Mouse (Mus musculus) embryonic facial prominence, embryonic 10.5 days (tissue): ENCODE measurements around the gene Senp7. TPM values are rescaled to one million over a fixed set of nuclear protein-coding genes. Genes with fewer than 3 reads are reported as not detected.
"Not testable (repeated sequence)": the region's sequence is repeated elsewhere in the genome, so short reads cannot be mapped to it uniquely, and the experiment has no call there.

Experiments used
- DNase-seq: peaks from one replicate; pipeline ENCODE4 v3.0.0-alpha.2; 2017; ENCODE audit warnings: low spot score
- H3K27ac ChIP-seq: fragments of 300-500 bp; sonication (generic); replicated peaks from 2 replicates; pipeline ENCODE4 v1.5.1; 2016; ENCODE audit warnings: mild to moderate bottlenecking
- H3K27me3 ChIP-seq: fragments of 300-500 bp; sonication (generic); replicated peaks from 2 replicates; pipeline ENCODE4 v1.6.1; 2016; ENCODE audit warnings: low read depth, mild to moderate bottlenecking; ENCODE audit not compliant: poor library complexity, severe bottlenecking
- H3K36me3 ChIP-seq: fragments of 300-500 bp; sonication (generic); replicated peaks from 2 replicates; pipeline ENCODE4 v1.6.1; 2016; ENCODE audit warnings: mild to moderate bottlenecking, moderate library complexity
- H3K4me1 ChIP-seq: fragments of 300-500 bp; sonication (generic); 2 replicates; pipeline ENCODE4 v1.6.1; 2016
- H3K4me3 ChIP-seq: fragments of 300-500 bp; sonication (generic); 2 replicates; pipeline ENCODE4 v1.5.1; 2016; ENCODE audit warnings: mild to moderate bottlenecking, moderate library complexity
- H3K9me3 ChIP-seq: fragments of 300-500 bp; sonication (generic); 2 replicates; pipeline ENCODE4 v1.6.1; 2016; ENCODE audit warnings: mild to moderate bottlenecking
- WGBS: fragments of 180-500 bp; shearing (Covaris S2); methylation state at CpG from one replicate; pipeline ENCODE4 v1.1.7; 2016; 5-methylcytosine and 5-hydroxymethylcytosine counted together
- polyA plus RNA-seq: library from polyadenylated mRNA; unstranded; fragments of >200 nt; fragmentation: Nextera tagmentation; extraction: Ambion mirVana; gene quantifications from 2 replicates; pipeline ENCODE4 v1.2.1, GENCODE M21; 2016

The Senp7 gene
- polyA plus RNA-seq, 1 experiment from 2014 or later = 35.3 TPM

GRCm38 (mm10) chr16:56072533-56072932, 24.4 kb downstream of the Senp7 start:
- 82% methylated on average over 6 of the region's 6 CpGs for WGBS
- no peak for DNase-seq
- no peak overlapping the region for H3K4me3 ChIP-seq

GRCm38 (mm10) chr16:56073150-56073549, 25.0 kb downstream of the Senp7 start:
- not testable (repeated sequence) for DNase-seq, H3K27me3 ChIP-seq, H3K36me3 ChIP-seq, H3K27ac ChIP-seq, H3K4me3 ChIP-seq, H3K9me3 ChIP-seq
- WGBS = 89% methylated on average over 6 of the region's 6 CpGs
- peaks cover 11% of the 10 kb centered on the region for H3K4me1 ChIP-seq

More at GRCm38 (mm10) chr16:56072533-56072932, 24.4 kb downstream of the Senp7 start:
- H3K4me1 ChIP-seq = peaks cover 11% of the 10 kb centered on the region
- no peaks in the 10 kb centered on the region for H3K9me3 ChIP-seq
- H3K27me3 ChIP-seq = no peaks in the 10 kb centered on the region
- no peak overlapping the region for H3K27ac ChIP-seq
- no peaks in the 10 kb centered on the region for H3K36me3 ChIP-seq

GRCm38 (mm10) chr16:56074122-56074521, 26.0 kb downstream of the Senp7 start:
- H3K9me3 ChIP-seq = no peaks in the 10 kb centered on the region
- peak overlapping the region; percentile 10; the same call in 1 of the 2 replicates for H3K27ac ChIP-seq
- DNase-seq = no peak
- no peaks in the 10 kb centered on the region for H3K27me3 ChIP-seq
- 89% methylated on average over 1 of the region's 1 CpGs for WGBS
- H3K36me3 ChIP-seq = peaks cover 7% of the 10 kb centered on the region
- peaks cover 11% of the 10 kb centered on the region for H3K4me1 ChIP-seq
- H3K4me3 ChIP-seq = no peak overlapping the region

- Histone ChIP-seq H3K4me1 (peaks cover 11% of the 10 kb centered on the region), H3K27ac (peak overlapping the region; percentile 96), H3K9me3 (no peaks in the 10 kb centered on the region), H3K27me3 (no peaks in the 10 kb centered on the region), H3K4me3 (no peak overlapping the region), H3K36me3 (peaks cover 7% of the 10 kb centered on the region)
- DNase-seq = no peak
- WGBS = 76% methylated on average over 5 of the region's 5 CpGs
Measured at GRCm38 (mm10) chr16:56074565-56074964, 26.4 kb downstream of the Senp7 start.

GRCm38 (mm10) chr16:56075222-56076111, 27.3 kb downstream of the Senp7 start:
- Histone ChIP-seq H3K27ac (peak overlapping the region; percentile 96), H3K9me3 (no peaks in the 10 kb centered on the region), H3K4me1 (peaks cover 11% of the 10 kb centered on the region), H3K4me3 (peak overlapping the region; percentile 85), H3K36me3 (peaks cover 7% of the 10 kb centered on the region), H3K27me3 (no peaks in the 10 kb centered on the region)
- WGBS = under 1% methylated on average over 57 of the region's 66 CpGs
- DNase-seq = peak; percentile 96

GRCm38 (mm10) chr16:56076121-56076869, 28.2 kb downstream of the Senp7 start:
- Histone ChIP-seq H3K9me3 (no peaks in the 10 kb centered on the region), H3K27me3 (no peaks in the 10 kb centered on the region), H3K27ac (peak overlapping the region; percentile 96), H3K4me1 (peaks cover 11% of the 10 kb centered on the region), H3K36me3 (peaks cover 7% of the 10 kb centered on the region), H3K4me3 (peak overlapping the region; percentile 85)
- 13% methylated on average over 11 of the region's 11 CpGs for WGBS
- no peak for DNase-seq

GRCm38 (mm10) chr16:56079419-56079818, 31.3 kb downstream of the Senp7 start:
- Histone ChIP-seq H3K36me3 (peaks cover 18% of the 10 kb centered on the region), H3K4me3 (no peak overlapping the region), H3K9me3 (no peaks in the 10 kb centered on the region), H3K4me1 (peaks cover 11% of the 10 kb centered on the region), H3K27me3 (no peaks in the 10 kb centered on the region), H3K27ac (no peak overlapping the region)
- no peak for DNase-seq
- WGBS = 97% methylated on average over 1 of the region's 1 CpGs

GRCm38 (mm10) chr16:56081691-56082090, 33.6 kb downstream of the Senp7 start:
- Histone ChIP-seq H3K4me1 (peaks cover under 1% of the 10 kb centered on the region; the same call in 1 of the 2 replicates), H3K27ac (no peak overlapping the region), H3K4me3 (no peak overlapping the region), H3K27me3 (no peaks in the 10 kb centered on the region), H3K36me3 (peaks cover 27% of the 10 kb centered on the region), H3K9me3 (no peaks in the 10 kb centered on the region)
- DNase-seq = no peak
- 86% methylated on average over 4 of the region's 4 CpGs for WGBS

GRCm38 (mm10) chr16:56086336-56086735, 38.2 kb downstream of the Senp7 start:
- Histone ChIP-seq H3K36me3 (peaks cover 35% of the 10 kb centered on the region), H3K27me3 (no peaks in the 10 kb centered on the region), H3K27ac (no peak overlapping the region), H3K9me3 (no peaks in the 10 kb centered on the region), H3K4me1 (no peaks in the 10 kb centered on the region), H3K4me3 (no peak overlapping the region)
- 96% methylated on average over 2 of the region's 2 CpGs for WGBS
- no peak for DNase-seq

- H3K4me1 ChIP-seq = no peaks in the 10 kb centered on the region
- H3K9me3 ChIP-seq = no peaks in the 10 kb centered on the region
- H3K27me3 ChIP-seq = no peaks in the 10 kb centered on the region
- no peak overlapping the region for H3K27ac ChIP-seq
- no peak for DNase-seq
- peaks cover 43% of the 10 kb centered on the region for H3K36me3 ChIP-seq
- 94% methylated on average over 2 of the region's 2 CpGs for whole genome bisulfite sequencing
- H3K4me3 ChIP-seq = no peak overlapping the region
Measured at GRCm38 (mm10) chr16:56090385-56090784, 42.2 kb downstream of the Senp7 start.

GRCm38 (mm10) chr16:56096401-56097018, 48.4 kb downstream of the Senp7 start:
- not testable (repeated sequence) for DNase-seq, H3K4me1 ChIP-seq, H3K9me3 ChIP-seq, H3K27me3 ChIP-seq, H3K4me3 ChIP-seq, H3K27ac ChIP-seq
- peaks cover 58% of the 10 kb centered on the region for H3K36me3 ChIP-seq

GRCm38 (mm10) chr16:56115706-56116105, 67.6 kb downstream of the Senp7 start:
- Histone ChIP-seq H3K4me3 (no peak overlapping the region), H3K27ac (no peak overlapping the region), H3K36me3 (peaks cover 48% of the 10 kb centered on the region), H3K27me3 (no peaks in the 10 kb centered on the region), H3K4me1 (no peaks in the 10 kb centered on the region), H3K9me3 (peaks cover 5% of the 10 kb centered on the region; the same call in 1 of the 2 replicates)
- WGBS = 91% methylated on average over 3 of the region's 3 CpGs
- no peak for DNase-seq
